Mouse (Mus musculus) Patski (cell line): ENCODE measurements around the gene Lamtor1. TPM values are rescaled to one million over a fixed set of nuclear protein-coding genes. Genes with fewer than 3 reads are reported as not detected.

Source experiments
- ATAC-seq: fragments of 100-300 bp; one replicate; pipeline ENCODE4 v1.8.0; 2021
- CTCF ChIA-PET: fragments of 350-600 bp; sonication (Branson Sonifier 250); formaldehyde crosslinking; loops from one replicate; lab custom pipeline; 2022; ENCODE audit warnings: inconsistent platforms; lab: Charles Lee
- POLR2A ChIA-PET: fragments of 350-600 bp; sonication (Branson Sonifier 250); formaldehyde crosslinking; loops from one replicate; lab custom pipeline; 2022; ENCODE audit warnings: antibody characterized with exemption, inconsistent platforms; lab: Charles Lee
- DNase-seq: peaks from one replicate; pipeline ENCODE4 v3.0.0-alpha.2; 2011; ENCODE audit warnings: low read depth, low spot score
- H3K27me3 ChIP-seq: fragments of 371-371 bp; one replicate; pipeline ENCODE4 v1.5.1; 2021
- CTCF ChIP-seq: fragments of 100-300 bp; IDR thresholded peaks from one replicate; pipeline ENCODE4 v1.5.1; 2021
- in situ Hi-C: fragments of 300-500 bp; cut with MboI; formaldehyde crosslinking; loops from 3 replicates; pipeline ENCODE4 v1.11.1; 2018; ENCODE audit warnings: low pct_unique_long_range_greater_than_20kb, mixed read lengths
- polyA plus RNA-seq: library from polyadenylated mRNA; unstranded; gene quantifications from one replicate; pipeline ENCODE4 v1.2.3, GENCODE M21; 2021

Lamtor1 gene
- polyA plus RNA-seq, 1 experiment from 2014 or later, result 130 TPM

- in situ Hi-C loops, result no loop called here
- H3K27me3 ChIP-seq, result no peaks in the 10 kb centered on the region
- DNase-seq (no peak), ATAC-seq (no peak)
- no peak for TF ChIP-seq CTCF
- POLR2A ChIA-PET, result interaction anchor here (0.9 to 1.0 kb wide), 3 partner anchors 16 to 31 kb away, joined by 3 to 4 read pairs (median 3); partner anchors contain the start of gene Inppl1
- CTCF ChIA-PET, result interaction anchor here (1.0 to 2.5 kb wide), 2 partner anchors 13 to 27 kb away, joined by 3 to 7 read pairs; no protein-coding TSS in a partner anchor
Measured at GRCm38 (mm10) chr7:101869163-101869500, 36.6 kb upstream of the Lamtor1 start.

GRCm38 (mm10) chr7:101870629-101871028 is 35.1 kb upstream of the Lamtor1 start, which contains the start of gene Folr1:
Gene Folr1 (minus strand): TSS chr7:101870788.
- DNase-seq, result no peak
- ChIA-PET POLR2A (interaction anchor here (1.3 kb wide), 1 partner anchor 32 kb away, joined by 4 read pairs; the partner anchor contains the start of gene Inppl1), CTCF (interaction anchor here (0.9 to 2.5 kb wide), 3 partner anchors 12 to 37 kb away, joined by 3 to 7 read pairs (median 4); no protein-coding TSS in a partner anchor)
- no peak for TF ChIP-seq CTCF
- no peak for ATAC-seq
- no peaks in the 10 kb centered on the region for H3K27me3 ChIP-seq
- in situ Hi-C loops, result no loop called here

- CTCF ChIA-PET, result interaction anchor here (0.6 to 2.5 kb wide), 4 partner anchors 9 to 36 kb away, joined by 3 to 7 read pairs (median 4); no protein-coding TSS in a partner anchor
- H3K27me3 ChIP-seq, result no peaks in the 10 kb centered on the region
- TF ChIP-seq CTCF, result no peak
- POLR2A ChIA-PET, result interaction anchor here (1.3 kb wide), 1 partner anchor 33 kb away, joined by 4 read pairs; the partner anchor contains the start of gene Inppl1
- ATAC-seq (no peak), DNase-seq (no peak)
- in situ Hi-C loops, result no loop called here
Measured at GRCm38 (mm10) chr7:101871296-101871695, 34.4 kb upstream of the Lamtor1 start.

- ChIA-PET CTCF (interaction anchor here (1.4 kb wide), 1 partner anchor 10 kb away, joined by 4 read pairs; no protein-coding TSS in a partner anchor), POLR2A (no interaction called here)
- no peak for ATAC-seq
- no peak for DNase-seq
- no peak for TF ChIP-seq CTCF
- H3K27me3 ChIP-seq, result no peaks in the 10 kb centered on the region
- in situ Hi-C loops, result no loop called here
Measured at GRCm38 (mm10) chr7:101875978-101876377, 29.7 kb upstream of the Lamtor1 start.

- in situ Hi-C loops, result no loop called here
- ChIA-PET CTCF (interaction anchor here (1.2 kb wide), 1 partner anchor 10 kb away, joined by 3 read pairs; no protein-coding TSS in a partner anchor), POLR2A (no interaction called here)
- TF ChIP-seq CTCF, result no peak
- DNase-seq (no peak), ATAC-seq (no peak)
- no peaks in the 10 kb centered on the region for H3K27me3 ChIP-seq
Measured at GRCm38 (mm10) chr7:101880855-101881254, 24.8 kb upstream of the Lamtor1 start.

GRCm38 (mm10) chr7:101882413-101883154 is 23.1 kb upstream of the Lamtor1 start:
- no peak for TF ChIP-seq CTCF
- in situ Hi-C loops, result no loop called here
- ATAC-seq (no peak), DNase-seq (no peak)
- POLR2A ChIA-PET, result interaction anchor here (0.6 kb wide), 1 partner anchor 21 kb away, joined by 3 read pairs; no protein-coding TSS in a partner anchor
- CTCF ChIA-PET, result interaction anchor here (1.0 to 1.9 kb wide), 3 partner anchors 10 to 16 kb away, joined by 3 to 7 read pairs (median 3); partner anchors contain the start of gene Folr1
- no peaks in the 10 kb centered on the region for H3K27me3 ChIP-seq

- no peak for ATAC-seq
- no peaks in the 10 kb centered on the region for H3K27me3 ChIP-seq
- TF ChIP-seq CTCF, result no peak
- in situ Hi-C loops, result no loop called here
- POLR2A ChIA-PET, result no interaction called here
- CTCF ChIA-PET, result interaction anchor here (0.9 kb wide), 1 partner anchor 9 kb away, joined by 3 read pairs; no protein-coding TSS in a partner anchor
- no peak for DNase-seq
Measured at GRCm38 (mm10) chr7:101884160-101884559, 21.5 kb upstream of the Lamtor1 start.

GRCm38 (mm10) chr7:101886274-101886673 is 19.4 kb upstream of the Lamtor1 start:
- DNase-seq (no peak), ATAC-seq (no peak)
- TF ChIP-seq CTCF, result no peak
- in situ Hi-C loops, result no loop called here
- ChIA-PET POLR2A (no interaction called here), CTCF (interaction anchor here (1.4 kb wide), 1 partner anchor 10 kb away, joined by 4 read pairs; no protein-coding TSS in a partner anchor)
- no peaks in the 10 kb centered on the region for H3K27me3 ChIP-seq

GRCm38 (mm10) chr7:101888460-101888859 is 17.2 kb upstream of the Lamtor1 start:
- ChIA-PET CTCF (no interaction called here), POLR2A (no interaction called here)
- DNase-seq (no peak), ATAC-seq (no peak)
- no peaks in the 10 kb centered on the region for H3K27me3 ChIP-seq
- TF ChIP-seq CTCF, result no peak
- in situ Hi-C loops, result no loop called here

GRCm38 (mm10) chr7:101895695-101896094 is 10.0 kb upstream of the Lamtor1 start:
- ChIA-PET CTCF (no interaction called here), POLR2A (interaction anchor here (1.0 kb wide), 1 partner anchor 59 kb away, joined by 3 read pairs; no protein-coding TSS in a partner anchor)
- TF ChIP-seq CTCF, result no peak
- no peaks in the 10 kb centered on the region for H3K27me3 ChIP-seq
- DNase-seq (no peak), ATAC-seq (no peak)
- in situ Hi-C loops, result no loop called here
